Mouse (Mus musculus) thymus, postnatal 25 days (tissue): Measurements from ENCODE around the gene Chst3.
A peak's percentile ranks its signal among the peaks of the same experiment; 100 is the strongest.
"Not testable (repeated sequence)": the region's sequence is repeated elsewhere in the genome, so short reads cannot be mapped to it uniquely, and the experiment has no call there.

Experiments used
- DNase-seq: peaks from one replicate; pipeline ENCODE4 v3.0.0; 2022

Chst3 gene

GRCm38 (mm10) chr10:60218591-60219499, at the start of gene Chst3:
TSS of gene Chst3 (minus strand) at chr10:60219260.
- peak; percentile 48 for DNase-seq

- no peak for DNase-seq
Measured at GRCm38 (mm10) chr10:60268738-60269137, 49.7 kb upstream of the Chst3 start.

- no peak for DNase-seq
Measured at GRCm38 (mm10) chr10:60266842-60267401, 47.9 kb upstream of the Chst3 start.

- DNase-seq, result no peak
Measured at GRCm38 (mm10) chr10:60265252-60265651, 46.2 kb upstream of the Chst3 start.

- peak; percentile 40 for DNase-seq
Measured at GRCm38 (mm10) chr10:60263351-60263750, 44.3 kb upstream of the Chst3 start.

- DNase-seq, result peak; percentile 85
Measured at GRCm38 (mm10) chr10:60262386-60262785, 43.3 kb upstream of the Chst3 start.

- DNase-seq, result no peak
Measured at GRCm38 (mm10) chr10:60261530-60261929, 42.5 kb upstream of the Chst3 start.

- DNase-seq, result no peak
Measured at GRCm38 (mm10) chr10:60260557-60261294, 41.7 kb upstream of the Chst3 start.

- no peak for DNase-seq
Measured at GRCm38 (mm10) chr10:60257261-60257825, 38.3 kb upstream of the Chst3 start.

- DNase-seq, result no peak
Measured at GRCm38 (mm10) chr10:60256088-60256487, 37.0 kb upstream of the Chst3 start.

GRCm38 (mm10) chr10:60252606-60253005, 33.5 kb upstream of the Chst3 start:
- DNase-seq, result no peak

GRCm38 (mm10) chr10:60252187-60252586, 33.1 kb upstream of the Chst3 start:
- no peak for DNase-seq

- DNase-seq, result no peak
Measured at GRCm38 (mm10) chr10:60250426-60250965, 31.4 kb upstream of the Chst3 start.

GRCm38 (mm10) chr10:60248345-60248744, 29.3 kb upstream of the Chst3 start:
- DNase-seq, result not testable (repeated sequence)

GRCm38 (mm10) chr10:60246519-60246918, 27.5 kb upstream of the Chst3 start:
- peak; percentile 74 for DNase-seq

GRCm38 (mm10) chr10:60245635-60246034, 26.6 kb upstream of the Chst3 start:
- DNase-seq, result no peak

GRCm38 (mm10) chr10:60245041-60245440, 26.0 kb upstream of the Chst3 start:
- DNase-seq, result peak; percentile 92

GRCm38 (mm10) chr10:60243941-60244340, 24.9 kb upstream of the Chst3 start:
- no peak for DNase-seq

GRCm38 (mm10) chr10:60240416-60240815, 21.4 kb upstream of the Chst3 start:
- no peak for DNase-seq

GRCm38 (mm10) chr10:60237475-60238154, 18.6 kb upstream of the Chst3 start:
- peak; percentile 68 for DNase-seq

- DNase-seq, result not testable (repeated sequence)
Measured at GRCm38 (mm10) chr10:60235876-60236275, 16.8 kb upstream of the Chst3 start.

- DNase-seq, result no peak
Measured at GRCm38 (mm10) chr10:60234006-60234405, 14.9 kb upstream of the Chst3 start.
